Mouse (Mus musculus) NIH3T3 (cell line): ENCODE measurements around the gene Gtf2a2.
A peak's percentile ranks its signal among the peaks of the same experiment; 100 is the strongest.
"Not testable (repeated sequence)": the region's sequence is repeated elsewhere in the genome, so short reads cannot be mapped to it uniquely, and the experiment has no call there.

Experiments used
- DNase-seq: peaks from one replicate; pipeline ENCODE4 v3.0.0-alpha.2; 2012; ENCODE audit warnings: low read depth

The Gtf2a2 gene

GRCm38 (mm10) chr9:70021610-70022009 lies 9.3 kb downstream of the Gtf2a2 start:
- no peak for DNase-seq

GRCm38 (mm10) chr9:70022083-70022482 lies 9.7 kb downstream of the Gtf2a2 start:
- DNase-seq: no peak

DNA sequence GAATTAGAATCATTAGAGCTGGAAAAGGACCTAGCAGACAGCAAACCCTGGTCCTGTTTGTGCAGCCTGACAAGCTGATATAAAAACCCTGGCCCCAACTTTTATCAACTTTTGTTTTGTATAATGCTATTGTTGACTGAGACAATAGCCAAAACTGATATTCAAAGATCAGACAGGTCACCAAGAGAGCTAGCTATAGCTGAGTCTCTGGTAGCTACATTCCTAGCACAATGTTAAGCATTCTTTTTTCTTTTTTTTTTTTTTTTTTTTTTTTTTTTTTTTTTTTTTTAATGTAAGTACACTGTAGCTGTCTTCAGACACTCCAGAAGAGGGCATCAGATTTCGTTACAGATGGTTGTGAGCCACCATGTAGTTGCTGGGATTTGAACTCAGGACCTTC lies 11.3 kb downstream of the Gtf2a2 start:
- DNase-seq: not testable (repeated sequence)

- peak; percentile 16 for DNase-seq
These were observed 12.3 kb downstream of the Gtf2a2 start for GRCm38 (mm10) chr9:70024648-70025047.

GRCm38 (mm10) chr9:70025365-70026012 lies 13.1 kb downstream of the Gtf2a2 start:
- DNase-seq: peak; percentile 32

- no peak for DNase-seq
These were observed 19.8 kb downstream of the Gtf2a2 start for GRCm38 (mm10) chr9:70032167-70032566.

DNA sequence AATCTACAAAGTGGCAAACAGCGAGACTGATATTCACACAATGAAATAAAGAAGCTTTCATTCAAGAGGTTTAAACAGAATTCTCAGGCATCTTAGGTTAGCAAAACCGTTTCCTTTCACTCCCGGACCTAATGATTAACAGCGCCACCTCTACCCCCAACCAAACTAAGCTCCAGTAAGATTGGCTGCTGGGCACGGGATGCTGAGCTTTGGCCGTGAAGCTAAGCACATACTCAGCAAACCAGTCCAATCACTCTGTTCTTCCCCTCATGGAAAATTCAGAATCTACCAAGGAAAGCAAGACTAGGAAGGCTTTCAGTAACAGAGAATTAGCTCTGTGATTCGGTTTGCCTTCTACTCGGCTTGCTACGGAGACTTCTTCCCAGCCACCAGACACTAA lies 20.7 kb downstream of the Gtf2a2 start:
- DNase-seq: no peak

- DNase-seq: no peak
These were observed 22.4 kb downstream of the Gtf2a2 start for GRCm38 (mm10) chr9:70034702-70035101.

GRCm38 (mm10) chr9:70036646-70037045 lies 24.3 kb downstream of the Gtf2a2 start:
- DNase-seq: no peak

DNA sequence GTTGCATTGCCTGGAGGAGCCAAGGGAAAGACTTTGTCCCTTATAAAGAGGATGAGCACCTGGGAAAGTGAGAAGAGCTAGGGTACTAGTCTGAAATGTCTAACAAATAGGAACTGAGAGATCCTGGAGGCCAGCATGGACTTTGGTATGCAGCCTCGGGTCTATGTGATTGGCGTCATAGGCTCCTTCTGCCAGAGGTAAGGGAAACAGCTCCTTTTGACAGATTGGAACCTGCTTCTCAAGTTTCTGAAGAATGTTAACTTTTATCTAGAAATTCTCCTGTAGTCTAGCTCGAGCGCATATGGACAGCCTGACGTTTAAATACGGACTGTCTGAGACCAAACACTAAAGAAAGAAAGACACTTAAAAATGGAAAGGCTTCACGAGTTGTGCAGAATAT lies 25.6 kb downstream of the Gtf2a2 start, which contains the start of gene Gcnt3:
Gene Gcnt3 (minus strand): TSS at position 101 of the 400 bp plus-strand sequence.
- no peak for DNase-seq

- no peak for DNase-seq
These were observed 27.4 kb downstream of the Gtf2a2 start for GRCm38 (mm10) chr9:70039597-70040385.

DNA sequence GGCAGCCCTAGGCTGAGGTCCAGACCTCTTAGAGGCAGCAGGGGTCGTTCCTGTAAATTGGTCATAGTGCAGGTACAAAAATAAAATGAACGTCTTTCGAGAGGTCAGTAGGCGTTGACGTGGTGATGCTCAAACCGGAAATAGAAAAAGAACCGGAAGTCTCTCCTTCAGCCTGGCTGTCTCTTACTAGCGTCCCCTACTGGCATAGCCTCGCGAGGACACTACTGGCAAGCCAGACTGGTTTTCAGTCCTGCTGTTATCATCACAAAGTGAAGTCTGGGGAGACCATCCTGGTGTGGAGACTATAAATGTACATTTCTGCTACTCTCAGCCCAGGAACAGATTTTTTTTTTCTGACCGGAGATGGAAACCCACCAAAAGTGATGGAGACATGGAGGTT lies 28.2 kb downstream of the Gtf2a2 start:
- no peak for DNase-seq

DNA sequence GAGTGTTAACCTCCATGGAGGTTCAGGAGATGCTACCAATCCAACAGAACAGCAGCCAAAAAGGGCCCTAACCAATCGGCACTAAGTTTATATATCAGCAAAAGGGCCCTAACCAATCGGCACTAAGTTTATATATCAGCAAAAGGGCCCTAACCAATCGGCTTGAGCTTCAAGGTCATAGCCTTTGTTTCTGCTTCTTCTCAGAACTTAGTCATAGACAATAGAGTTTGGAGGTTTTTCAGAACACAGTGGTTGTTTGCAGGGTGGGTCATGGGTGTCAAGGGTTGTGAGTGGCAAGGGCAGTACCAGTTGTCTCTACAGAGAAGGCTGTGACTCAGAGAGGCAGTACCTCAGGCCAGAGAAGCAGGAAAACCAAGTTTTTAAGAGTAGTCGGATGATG lies 29.8 kb downstream of the Gtf2a2 start:
- peak; percentile 39 for DNase-seq

DNA sequence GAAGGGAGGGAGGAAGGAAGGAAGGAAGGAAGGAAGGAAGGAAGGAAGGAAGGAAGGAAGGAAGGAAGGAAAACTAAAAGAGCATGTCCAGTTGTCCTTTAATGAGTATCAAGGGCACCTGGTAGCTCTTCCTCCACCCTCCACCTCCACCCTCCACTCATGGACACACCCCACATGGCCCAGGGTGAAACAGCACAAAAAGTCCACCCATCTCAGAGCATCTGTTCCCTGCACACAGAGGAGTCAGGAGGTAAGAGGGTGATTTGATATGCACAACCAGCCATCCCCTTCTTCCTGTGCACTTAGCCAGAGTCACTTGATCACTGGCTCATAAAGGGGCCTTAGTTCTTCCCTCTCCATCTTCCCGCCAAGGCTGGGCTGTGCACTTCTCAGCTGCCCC lies 30.6 kb downstream of the Gtf2a2 start:
- no peak for DNase-seq

GRCm38 (mm10) chr9:70044865-70045264 lies 32.5 kb downstream of the Gtf2a2 start:
- DNase-seq: no peak

DNA sequence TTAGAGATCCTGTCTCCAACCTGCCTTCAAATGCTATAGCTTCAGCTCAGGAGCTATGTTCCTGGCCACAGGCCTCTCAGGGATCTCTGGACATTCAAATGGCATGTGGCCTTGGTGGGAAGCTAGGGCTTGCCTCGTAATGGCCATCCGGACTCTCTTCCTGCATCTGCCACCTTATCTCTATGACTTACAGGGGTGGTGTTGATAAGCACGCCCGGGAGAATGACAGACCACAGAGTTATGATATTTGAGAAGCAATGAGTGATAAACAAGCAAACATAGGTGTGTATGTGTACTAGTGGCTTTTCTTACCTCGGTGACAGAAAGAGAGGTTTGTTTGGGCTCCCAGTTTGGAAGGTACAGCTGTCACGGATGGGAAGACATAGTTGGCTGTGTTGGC lies 33.9 kb downstream of the Gtf2a2 start:
- no peak for DNase-seq

GRCm38 (mm10) chr9:70047839-70048238 lies 35.5 kb downstream of the Gtf2a2 start:
- DNase-seq: peak; percentile 73

- peak; percentile 35 for DNase-seq
These were observed 35.9 kb downstream of the Gtf2a2 start for GRCm38 (mm10) chr9:70048280-70048679.

DNA sequence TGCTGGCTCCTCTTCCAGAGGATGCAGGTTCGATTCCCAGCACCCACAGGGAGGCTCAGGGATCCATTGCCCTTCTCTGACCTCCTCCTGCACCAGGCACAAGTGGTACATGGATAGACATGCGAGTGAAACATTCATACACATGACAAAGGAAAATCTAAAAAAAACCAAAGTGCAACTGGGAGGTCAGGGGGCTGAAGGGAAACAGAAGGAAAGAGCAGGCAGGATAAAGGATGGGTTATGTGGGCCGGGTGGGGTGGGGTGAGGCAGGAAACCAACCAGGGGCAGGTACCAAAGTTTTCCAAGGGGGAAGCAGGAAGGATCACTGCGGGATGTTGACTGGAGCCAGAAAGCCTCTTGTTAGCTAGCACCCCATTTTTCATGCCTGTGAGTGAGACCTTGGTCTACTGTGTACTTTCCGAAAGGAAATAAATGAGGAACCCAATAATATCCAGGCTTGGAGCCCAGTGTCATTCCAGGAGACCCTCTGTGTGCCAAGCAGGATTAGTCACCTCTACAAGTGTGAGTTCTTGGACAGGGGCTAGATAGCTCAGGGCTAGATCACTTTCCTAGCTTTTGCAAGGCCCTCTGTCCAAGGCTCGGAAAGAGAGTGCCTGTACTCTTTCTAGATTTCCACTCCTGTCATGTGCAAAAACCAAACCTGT lies 36.5 kb downstream of the Gtf2a2 start:
- DNase-seq: peak; percentile 82

DNA sequence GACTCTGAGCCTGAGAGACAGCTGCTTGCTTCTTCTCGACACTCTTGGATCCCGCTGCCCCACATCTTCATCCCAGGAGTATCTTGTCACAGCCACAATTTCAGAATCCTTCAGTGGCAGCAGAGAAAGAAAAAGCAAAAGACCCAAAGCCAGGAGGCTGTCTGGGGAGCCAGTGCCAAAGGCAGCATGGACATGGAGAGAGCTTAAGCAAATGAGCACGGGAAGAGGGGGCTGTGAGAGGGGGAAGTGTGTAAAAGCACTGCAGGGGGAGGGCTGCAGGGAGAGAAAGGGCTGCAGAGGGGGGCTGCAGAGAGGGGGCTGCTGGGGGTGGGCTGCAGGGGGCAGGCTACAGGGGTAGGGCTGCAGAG lies 37.0 kb downstream of the Gtf2a2 start:
- peak; percentile 54 for DNase-seq

DNA sequence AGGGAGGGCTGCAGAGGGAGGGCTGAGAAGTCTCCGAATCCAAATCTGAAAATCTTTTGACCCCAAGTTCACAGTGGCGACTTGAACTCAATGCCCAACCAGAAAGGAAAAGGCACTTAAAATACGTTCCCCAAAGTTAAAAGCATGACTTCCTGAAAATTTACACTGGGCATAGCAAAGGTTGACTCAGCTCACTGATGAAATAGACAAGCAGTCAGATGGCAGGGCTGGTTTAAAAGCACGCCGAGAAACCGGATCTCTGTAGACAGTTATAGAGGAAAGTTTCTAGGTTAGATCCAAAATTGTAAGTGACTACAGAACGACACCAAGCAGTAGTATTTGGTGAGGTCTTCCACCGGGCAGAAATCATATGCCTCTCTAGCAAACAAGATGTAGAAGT lies 37.5 kb downstream of the Gtf2a2 start:
- DNase-seq: peak; percentile 68

GRCm38 (mm10) chr9:70052730-70053129 lies 40.4 kb downstream of the Gtf2a2 start:
- no peak for DNase-seq

GRCm38 (mm10) chr9:70053411-70053810 lies 41.1 kb downstream of the Gtf2a2 start:
- DNase-seq: peak; percentile 53
